Mouse (Mus musculus) liver, adult 2 months (tissue): ENCODE measurements around the gene Hnrnpul1. TPM values are rescaled to one million over a fixed set of nuclear protein-coding genes. Genes with fewer than 3 reads are reported as not detected.
"Not testable (repeated sequence)": the region's sequence is repeated elsewhere in the genome, so short reads cannot be mapped to it uniquely, and the experiment has no call there.

ENCODE experiments used
- DNase-seq: peaks from one replicate; pipeline ENCODE4 v3.0.0-alpha.2; 2011; ENCODE audit warnings: low read depth, low spot score; ENCODE audit errors: extremely low read depth
- H3K27ac ChIP-seq: fragments of 200-500 bp; replicated peaks from 2 replicates; pipeline ENCODE4 v1.5.1; 2012; ENCODE audit warnings: low read depth, mild to moderate bottlenecking, control low read depth, inconsistent platforms, low read length; ENCODE audit not compliant: insufficient read depth
- H3K27me3 ChIP-seq: fragments of 200-500 bp; 2 replicates; pipeline ENCODE4 v1.6.1; 2012; ENCODE audit warnings: mild to moderate bottlenecking, moderate library complexity, low read length, inconsistent platforms; ENCODE audit not compliant: control insufficient read depth, insufficient read depth
- H3K36me3 ChIP-seq: fragments of 200-500 bp; 2 replicates; pipeline ENCODE4 v1.6.1; 2012; ENCODE audit warnings: low read length, inconsistent platforms; ENCODE audit not compliant: control insufficient read depth, insufficient read depth
- H3K4me1 ChIP-seq: fragments of 200-500 bp; 2 replicates; pipeline ENCODE4 v1.6.1; 2011; ENCODE audit warnings: low read length; ENCODE audit not compliant: control insufficient read depth, insufficient read depth
- H3K4me3 ChIP-seq: fragments of 200-500 bp; 2 replicates; pipeline ENCODE4 v1.5.1; 2011; ENCODE audit warnings: low read depth, mild to moderate bottlenecking, control low read depth, low read length, moderate library complexity; ENCODE audit not compliant: insufficient read depth
- H3K79me2 ChIP-seq: fragments of 200-500 bp; 2 replicates; pipeline ENCODE4 v1.6.1; 2012; ENCODE audit warnings: inconsistent platforms, mild to moderate bottlenecking, low read length, moderate library complexity; ENCODE audit not compliant: control insufficient read depth, insufficient read depth
- H3K9ac ChIP-seq: fragments of 200-500 bp; 2 replicates; pipeline ENCODE4 v1.6.1; 2012; ENCODE audit warnings: low read depth, mild to moderate bottlenecking, control low read depth, inconsistent platforms, low read length
- CTCF ChIP-seq: fragments of 200-500 bp; IDR thresholded peaks from 2 replicates; pipeline ENCODE4 v1.5.1; 2011; ENCODE audit warnings: low read depth, low read length, control low read depth
- POLR2A ChIP-seq: fragments of 200-500 bp; IDR thresholded peaks from 2 replicates; pipeline ENCODE4 v1.6.1; 2011; ENCODE audit warnings: low read length, control low read depth; ENCODE audit not compliant: insufficient read depth; ENCODE audit errors: extremely low read depth
- WGBS: fragments of 180-500 bp; shearing (Covaris S2); methylation state at CpG from one replicate; pipeline ENCODE4 v1.1.7; 2018; 5-methylcytosine and 5-hydroxymethylcytosine counted together
- polyA plus RNA-seq: library from polyadenylated mRNA; depleted of rRNA; stranded (reverse); fragments of >200 nt; gene quantifications from 2 replicates; pipeline ENCODE4 v1.2.3, GENCODE M21; 2012
- total RNA-seq: library from RNA; depleted of rRNA; stranded (reverse); fragments of >200 nt; gene quantifications from 2 replicates; pipeline ENCODE4 v1.2.3, GENCODE M21; 2014

The Hnrnpul1 gene
- total and polyA plus RNA-seq, 2 experiments = 21.7 to 30.0 TPM

- H3K27ac ChIP-seq = no peak overlapping the region
- no peak for TF ChIP-seq CTCF
- TF ChIP-seq POLR2A = no peak
- no peaks in the 10 kb centered on the region for H3K79me2 ChIP-seq
- H3K36me3 ChIP-seq = peaks cover 69% of the 10 kb centered on the region
- no peak overlapping the region for H3K9ac ChIP-seq
- H3K4me1 ChIP-seq = no peaks in the 10 kb centered on the region
- no peak overlapping the region for H3K4me3 ChIP-seq
- 82% methylated on average over 19 of the region's 19 CpGs for WGBS
- no peaks in the 10 kb centered on the region for H3K27me3 ChIP-seq
- no peak for DNase-seq
These were observed 28.7 kb downstream of the Hnrnpul1 start for GRCm38 (mm10) chr7:25725886-25726285.

GRCm38 (mm10) chr7:25721776-25722175 lies 32.8 kb downstream of the Hnrnpul1 start:
- H3K4me3 ChIP-seq, H3K9ac ChIP-seq, DNase-seq, H3K79me2 ChIP-seq, H3K27me3 ChIP-seq, H3K27ac ChIP-seq, H3K4me1 ChIP-seq: not testable (repeated sequence)
- peaks cover 39% of the 10 kb centered on the region for H3K36me3 ChIP-seq

- no peak overlapping the region for H3K4me3 ChIP-seq
- H3K79me2 ChIP-seq = no peaks in the 10 kb centered on the region
- DNase-seq = no peak
- no peak overlapping the region for H3K27ac ChIP-seq
- no peak overlapping the region for H3K9ac ChIP-seq
- peaks cover 30% of the 10 kb centered on the region for H3K36me3 ChIP-seq
- H3K27me3 ChIP-seq = no peaks in the 10 kb centered on the region
- no peak for TF ChIP-seq POLR2A
- no peak for TF ChIP-seq CTCF
- 87% methylated on average over 5 of the region's 5 CpGs for WGBS
- H3K4me1 ChIP-seq = peaks cover 7% of the 10 kb centered on the region
These were observed 33.8 kb downstream of the Hnrnpul1 start for GRCm38 (mm10) chr7:25720760-25721159.

- Histone ChIP-seq H3K36me3 (peaks cover 26% of the 10 kb centered on the region), H3K79me2 (no peaks in the 10 kb centered on the region), H3K9ac (no peak overlapping the region), H3K4me3 (no peak overlapping the region), H3K27ac (no peak overlapping the region), H3K4me1 (peaks cover 7% of the 10 kb centered on the region), H3K27me3 (no peaks in the 10 kb centered on the region)
- DNase-seq = peak; percentile 51
- TF ChIP-seq POLR2A (no peak), CTCF (peak; percentile 98)
- 57% methylated on average over 10 of the region's 10 CpGs for WGBS
These were observed 34.6 kb downstream of the Hnrnpul1 start for GRCm38 (mm10) chr7:25719761-25720610.

- Histone ChIP-seq H3K36me3 (peaks cover 17% of the 10 kb centered on the region), H3K79me2 (no peaks in the 10 kb centered on the region), H3K4me1 (peaks cover 7% of the 10 kb centered on the region), H3K4me3 (peak within 1 kb of the TSS; percentile 96), H3K9ac (peak within 1 kb of the TSS; percentile 95), H3K27ac (peak within 1 kb of the TSS; percentile 92), H3K27me3 (no peaks in the 10 kb centered on the region)
- DNase-seq = peak; percentile 90
- TF ChIP-seq POLR2A (peak; percentile 62; the same call in 1 of the 2 replicates), CTCF (no peak)
- WGBS = 3% methylated on average over 32 of the region's 32 CpGs
These were observed 35.7 kb downstream of the Hnrnpul1 start, which contains the start of gene Ccdc97 for GRCm38 (mm10) chr7:25718788-25719417. TSS of gene Ccdc97 (minus strand) at chr7:25719088.

- TF ChIP-seq CTCF = no peak
- no peak for TF ChIP-seq POLR2A
- H3K27me3 ChIP-seq = no peaks in the 10 kb centered on the region
- no peak overlapping the region for H3K27ac ChIP-seq
- H3K4me3 ChIP-seq = no peak overlapping the region
- H3K79me2 ChIP-seq = no peaks in the 10 kb centered on the region
- no peak overlapping the region; the same call in 1 of the 2 replicates for H3K9ac ChIP-seq
- peaks cover 8% of the 10 kb centered on the region; the same call in 1 of the 2 replicates for H3K36me3 ChIP-seq
- no peak for DNase-seq
- H3K4me1 ChIP-seq = peaks cover 7% of the 10 kb centered on the region
- WGBS = 89% methylated on average over 3 of the region's 3 CpGs
These were observed 37.1 kb downstream of the Hnrnpul1 start for GRCm38 (mm10) chr7:25717478-25717877.
